Mouse (Mus musculus) intestine, postnatal 0 days (tissue): ENCODE measurements around the gene Syt17. TPM values are rescaled to one million over a fixed set of nuclear protein-coding genes. Genes with fewer than 3 reads are reported as not detected.
"Not testable (repeated sequence)": the region's sequence is repeated elsewhere in the genome, so short reads cannot be mapped to it uniquely, and the experiment has no call there.

Experiments used
- ATAC-seq: fragments of 200-750 bp; cut with Nextera tagmentation; 2 replicates; pipeline ENCODE4 v1.8.0; 2017; ENCODE audit warnings: mild to moderate bottlenecking, moderate TSS enrichment, moderate library complexity
- H3K27ac ChIP-seq: fragments of 300-500 bp; sonication (generic); 2 replicates; pipeline ENCODE4 v1.5.1; 2014; ENCODE audit warnings: mild to moderate bottlenecking, low read depth, low read length, moderate library complexity
- H3K27me3 ChIP-seq: fragments of 300-500 bp; sonication (generic); replicated peaks from 2 replicates; pipeline ENCODE4 v1.6.1; 2014; ENCODE audit warnings: low read length, mixed read lengths; ENCODE audit not compliant: control insufficient read depth, insufficient read depth
- H3K36me3 ChIP-seq: fragments of 300-500 bp; sonication (generic); 2 replicates; pipeline ENCODE4 v1.6.1; 2014; ENCODE audit warnings: mild to moderate bottlenecking, moderate library complexity; ENCODE audit not compliant: control insufficient read depth, insufficient read depth
- H3K4me1 ChIP-seq: fragments of 300-500 bp; sonication (generic); replicated peaks from 2 replicates; pipeline ENCODE4 v1.6.1; 2014; ENCODE audit warnings: antibody characterized with exemption, low read length, mixed read lengths; ENCODE audit not compliant: control insufficient read depth, insufficient read depth
- H3K4me2 ChIP-seq: fragments of 300-500 bp; sonication (generic); replicated peaks from 2 replicates; pipeline ENCODE4 v1.6.1; 2014; ENCODE audit warnings: low read depth, mild to moderate bottlenecking, moderate library complexity
- H3K4me3 ChIP-seq: fragments of 300-500 bp; sonication (generic); 2 replicates; pipeline ENCODE4 v1.5.1; 2014; ENCODE audit warnings: low read depth, low read length
- H3K9ac ChIP-seq: fragments of 300-500 bp; sonication (generic); 2 replicates; pipeline ENCODE4 v1.6.1; 2014; ENCODE audit warnings: mild to moderate bottlenecking, low read depth, low read length
- H3K9me3 ChIP-seq: fragments of 300-500 bp; sonication (generic); 2 replicates; pipeline ENCODE4 v1.6.1; 2016; ENCODE audit warnings: mixed run types; ENCODE audit not compliant: control insufficient read depth
- CTCF ChIP-seq: sonication (generic); IDR thresholded peaks from 2 replicates; pipeline ENCODE4 v1.5.1; 2016; ENCODE audit warnings: low read depth, mild to moderate bottlenecking, control low read depth, antibody characterized with exemption, moderate library complexity
- WGBS: fragments of 180-500 bp; shearing (Covaris S2); extraction: QIAGEN DNeasy Blood & Tissue Kit; methylation state at CpG from one replicate; pipeline ENCODE4 v1.1.7; 2014; 5-methylcytosine and 5-hydroxymethylcytosine counted together
- polyA plus RNA-seq: library from polyadenylated mRNA; unstranded; fragments of >200 nt; fragmentation: Nextera tagmentation; extraction: Ambion mirVana; gene quantifications from 2 replicates; pipeline ENCODE4 v1.2.1, GENCODE M21; 2015

Gene Syt17
- polyA plus RNA-seq, 1 experiment from 2014 or later: 3.0 TPM

DNA sequence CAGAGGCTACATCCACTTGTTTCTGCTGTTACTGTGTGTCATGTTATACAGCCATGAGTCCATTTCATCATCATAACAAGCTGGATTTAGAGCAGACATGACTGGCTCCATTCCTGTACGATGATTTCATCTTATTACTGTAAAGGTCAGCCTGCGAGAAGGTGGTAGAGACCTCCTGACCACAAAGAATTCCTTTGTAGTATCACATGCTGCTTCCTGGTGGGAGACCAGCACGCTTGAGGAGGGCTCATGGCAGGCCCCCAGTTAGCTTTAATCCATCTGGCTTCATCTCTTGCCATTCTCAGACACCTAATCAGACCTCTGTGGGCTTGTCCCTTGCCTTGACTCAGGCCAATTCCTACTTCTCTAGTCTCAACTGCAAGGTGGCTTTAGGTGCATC lies 85.8 kb downstream of the Syt17 start:
- no peak overlapping the region for H3K4me3 ChIP-seq
- no peak for ATAC-seq
- WGBS: 60% methylated on average over 3 of the region's 3 CpGs
- no peak overlapping the region for H3K4me2 ChIP-seq
- H3K27me3 ChIP-seq: no peaks in the 10 kb centered on the region
- TF ChIP-seq CTCF: no peak
- H3K27ac ChIP-seq: no peak overlapping the region
- no peaks in the 10 kb centered on the region for H3K36me3 ChIP-seq
- no peaks in the 10 kb centered on the region for H3K9me3 ChIP-seq
- no peak overlapping the region for H3K9ac ChIP-seq
- no peaks in the 10 kb centered on the region for H3K4me1 ChIP-seq

DNA sequence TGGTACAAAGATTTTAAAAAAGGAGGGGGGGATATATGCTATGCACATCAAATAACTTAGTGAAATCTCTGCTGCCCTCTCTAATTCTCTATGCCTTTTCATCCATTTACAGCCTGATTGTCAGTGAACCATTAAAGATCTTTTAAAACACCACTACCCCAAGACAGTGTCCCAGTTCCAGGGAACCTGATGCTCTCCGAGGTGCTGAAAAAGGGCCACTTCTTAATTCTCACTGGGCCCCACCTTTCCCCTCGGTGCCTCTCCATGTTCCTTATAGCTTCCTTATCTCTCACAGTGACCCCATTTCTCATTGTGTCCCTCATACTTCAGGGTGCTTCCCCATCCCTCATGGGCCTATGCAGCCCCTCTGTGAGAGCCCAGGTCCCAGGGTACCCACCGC lies 89.0 kb downstream of the Syt17 start:
- Histone ChIP-seq H3K9ac (no peak overlapping the region), H3K36me3 (no peaks in the 10 kb centered on the region), H3K9me3 (no peaks in the 10 kb centered on the region), H3K27me3 (no peaks in the 10 kb centered on the region), H3K4me2 (no peak overlapping the region), H3K27ac (no peak overlapping the region), H3K4me1 (no peaks in the 10 kb centered on the region), H3K4me3 (no peak overlapping the region)
- WGBS: 42% methylated on average over 3 of the region's 3 CpGs
- ATAC-seq: no peak
- TF ChIP-seq CTCF: no peak

DNA sequence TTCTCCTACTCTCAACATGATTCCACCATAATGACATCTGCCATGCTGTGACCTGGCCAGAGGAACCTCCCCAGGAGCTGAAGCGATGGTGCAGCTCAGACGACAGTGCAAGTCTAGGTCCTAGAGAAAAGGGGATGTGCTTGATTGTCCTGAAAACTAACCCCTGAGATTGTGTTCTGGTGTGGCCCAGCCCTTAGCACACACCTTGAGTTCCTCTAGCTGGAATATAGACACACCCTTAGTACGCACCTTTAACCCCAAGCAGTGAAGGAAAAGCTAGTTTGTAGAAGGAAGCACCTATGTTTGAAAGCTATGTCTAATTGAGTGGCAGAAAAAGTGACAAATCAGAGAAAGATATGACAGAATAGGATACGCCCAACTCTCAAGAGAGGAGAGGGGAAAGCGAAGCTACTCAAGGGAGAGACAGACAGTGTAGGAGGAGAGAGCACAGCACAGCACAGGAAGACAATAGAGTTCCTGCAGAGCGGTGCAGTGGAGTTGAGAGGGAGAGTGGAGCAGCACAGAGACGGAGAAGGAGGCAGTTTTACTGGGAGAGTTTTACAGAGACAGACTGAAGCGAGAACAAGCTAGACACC lies 91.5 kb downstream of the Syt17 start:
- H3K4me3 ChIP-seq, H3K9me3 ChIP-seq, H3K27ac ChIP-seq, H3K36me3 ChIP-seq, H3K27me3 ChIP-seq, H3K9ac ChIP-seq, H3K4me2 ChIP-seq, H3K4me1 ChIP-seq: not testable (repeated sequence)
- WGBS: 71% methylated on average over 8 of the region's 8 CpGs
- ATAC-seq: peak; percentile 84

DNA sequence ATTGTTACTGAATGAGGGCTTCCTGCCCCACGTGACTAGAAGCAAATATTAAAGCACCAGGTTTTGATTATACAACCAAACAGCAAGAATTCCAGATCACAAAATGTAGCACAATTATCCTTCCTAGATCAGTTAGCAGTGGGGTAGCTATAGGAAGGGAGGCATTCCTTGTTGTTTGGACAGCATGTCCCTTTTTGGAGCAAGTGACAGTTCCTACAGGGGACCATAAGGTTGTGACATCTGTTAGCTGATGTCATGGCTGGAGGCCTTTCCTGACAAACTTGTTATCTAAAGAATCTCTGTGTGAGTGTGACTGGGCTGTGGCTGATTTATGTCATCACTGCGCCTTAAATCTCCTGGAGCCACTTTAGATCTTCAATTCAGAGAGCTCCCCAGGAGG lies 97.2 kb downstream of the Syt17 start:
- H3K9me3 ChIP-seq: no peaks in the 10 kb centered on the region
- no peak for TF ChIP-seq CTCF
- no peaks in the 10 kb centered on the region for H3K27me3 ChIP-seq
- H3K9ac ChIP-seq: no peak overlapping the region
- no peak for ATAC-seq
- H3K27ac ChIP-seq: no peak overlapping the region
- H3K4me3 ChIP-seq: no peak overlapping the region
- H3K36me3 ChIP-seq: no peaks in the 10 kb centered on the region
- H3K4me2 ChIP-seq: no peak overlapping the region
- H3K4me1 ChIP-seq: no peaks in the 10 kb centered on the region
- WGBS: 79% methylated on average over 2 of the region's 2 CpGs

DNA sequence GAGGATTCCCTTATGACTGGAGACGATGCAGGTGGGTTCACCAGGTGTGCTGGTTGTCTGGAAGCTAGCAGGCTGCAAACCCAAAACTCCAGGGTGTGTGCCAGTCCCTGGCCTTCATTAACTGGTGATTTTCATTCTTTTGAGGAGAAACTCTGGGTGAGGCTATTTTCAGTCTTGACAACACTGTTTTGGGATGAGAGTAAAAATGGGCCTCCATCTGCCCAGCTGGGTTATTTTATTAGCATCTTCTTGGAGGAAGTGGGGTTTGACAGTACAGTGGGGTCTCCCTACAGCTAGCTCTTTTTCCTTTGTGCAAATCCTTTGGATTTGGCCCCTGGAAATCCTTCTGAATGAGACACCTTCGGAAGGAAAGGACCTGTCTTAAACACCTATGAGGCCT lies 101.1 kb downstream of the Syt17 start:
- H3K27me3 ChIP-seq: no peaks in the 10 kb centered on the region
- WGBS: 82% methylated on average over 2 of the region's 2 CpGs
- TF ChIP-seq CTCF: no peak
- H3K9me3 ChIP-seq: no peaks in the 10 kb centered on the region
- no peak overlapping the region for H3K9ac ChIP-seq
- H3K4me1 ChIP-seq: no peaks in the 10 kb centered on the region
- no peak overlapping the region for H3K4me2 ChIP-seq
- no peaks in the 10 kb centered on the region for H3K36me3 ChIP-seq
- no peak for ATAC-seq
- H3K27ac ChIP-seq: no peak overlapping the region
- H3K4me3 ChIP-seq: no peak overlapping the region

DNA sequence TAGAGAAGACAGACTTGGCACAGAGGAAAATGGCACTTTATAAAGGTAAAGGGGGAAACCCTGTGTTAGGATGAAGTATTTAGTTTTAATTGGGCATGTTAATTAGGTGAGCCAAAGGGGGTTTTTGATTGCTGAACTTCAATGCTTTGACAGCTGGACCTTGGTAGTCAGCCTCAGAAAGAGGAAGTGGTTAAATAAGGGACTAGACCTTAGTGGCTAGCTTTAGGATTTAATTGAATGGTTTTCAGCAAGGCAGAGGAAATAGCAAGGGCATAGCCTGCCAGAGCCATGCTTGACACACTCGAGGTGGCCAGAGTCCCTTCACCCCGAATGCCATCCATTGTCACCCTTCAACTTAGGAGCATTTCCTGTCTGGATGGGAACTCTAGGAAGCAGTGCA lies 101.6 kb downstream of the Syt17 start:
- no peak overlapping the region for H3K27ac ChIP-seq
- H3K27me3 ChIP-seq: no peaks in the 10 kb centered on the region
- no peak overlapping the region for H3K4me3 ChIP-seq
- H3K9me3 ChIP-seq: no peaks in the 10 kb centered on the region
- H3K9ac ChIP-seq: no peak overlapping the region
- no peak for ATAC-seq
- no peaks in the 10 kb centered on the region for H3K4me1 ChIP-seq
- WGBS: 55% methylated on average over 2 of the region's 2 CpGs
- no peak overlapping the region for H3K4me2 ChIP-seq
- no peaks in the 10 kb centered on the region for H3K36me3 ChIP-seq
- TF ChIP-seq CTCF: no peak

DNA sequence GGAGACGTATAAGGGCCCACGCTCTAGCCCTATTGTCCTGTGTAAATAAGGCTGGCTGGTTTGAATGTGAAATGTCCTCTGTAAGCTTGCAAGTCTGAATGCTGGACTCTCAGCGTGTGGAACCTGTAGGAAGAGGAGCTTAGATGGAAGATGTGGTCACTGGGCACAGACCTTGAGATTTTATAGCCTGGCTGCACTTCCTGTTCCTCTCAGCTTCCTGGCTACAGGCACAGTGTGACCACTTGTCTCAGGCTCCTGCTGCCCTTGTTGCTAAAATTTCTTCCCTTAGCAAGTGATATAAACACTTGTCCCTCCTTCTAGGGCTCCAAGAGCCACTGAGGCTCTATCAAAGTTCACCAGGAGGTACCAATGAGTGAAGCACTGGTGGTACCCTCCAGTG lies 102.6 kb downstream of the Syt17 start:
- H3K4me1 ChIP-seq: no peaks in the 10 kb centered on the region
- ATAC-seq: no peak
- no peak overlapping the region for H3K4me2 ChIP-seq
- H3K36me3 ChIP-seq: no peaks in the 10 kb centered on the region
- no peaks in the 10 kb centered on the region for H3K9me3 ChIP-seq
- no peak for TF ChIP-seq CTCF
- no peak overlapping the region for H3K9ac ChIP-seq
- no peak overlapping the region for H3K27ac ChIP-seq
- WGBS: 77% methylated on average over 3 of the region's 3 CpGs
- H3K4me3 ChIP-seq: no peak overlapping the region
- no peaks in the 10 kb centered on the region for H3K27me3 ChIP-seq
